Mouse (Mus musculus): ENCODE results near the gene Pitpnc1.

- no peak for TF ChIP-seq CTCF (conservative IDR thresholded peaks at IDR 0.05; ENCODE audit: insufficient read depth, insufficient read length, low read depth, low read length)
- no peak for TF ChIP-seq POLR2A (IDR thresholded peaks at IDR 0.05; ENCODE audit: low read depth, low read length)
These were observed 73.0 kb downstream of the Pitpnc1 start for GRCm38 (mm10) chr11:107397326-107397998.
